ENCODE assay signal across 11 mouse cellular contexts in genomic region chr11:117611860-117612259, GRCm38 (mm10). TPM values are rescaled to one million over a fixed set of nuclear protein-coding genes. Genes with fewer than 3 reads are reported as not detected.
A peak's percentile ranks its signal among the peaks of the same experiment; 100 is the strongest.
DNase-seq lines count a peak whose midpoint lies in the region; ATAC-seq and TF ChIP-seq lines count a peak whose summit lies in the region.
"Had no signal": no experiment of that assay in that cellular context is flagged by ENCODE, and none has a peak within 500 bp of the region (broad histone marks: within the 10 kb centered on the region; RNA-seq: fewer than 3 reads in every experiment).

No protein-coding gene starts in this region.

- H3K4me3 ChIP-seq in heart, embryonic 14.5 days (ENCODE audit: control insufficient read depth in 1 of 2, insufficient read depth in 1 of 2, low read depth in 1 of 2, low read length in 2 of 2) = no peak overlapping the region
- H3K4me3 ChIP-seq in lung, embryonic 16.5 days (ENCODE audit: low read length) = no peak overlapping the region
- H3K4me3 ChIP-seq in embryonic facial prominence, embryonic 15.5 days (replicated peaks) = peak overlapping the region; percentile 31; the same call in 1 of the 2 replicates
- H3K4me3 ChIP-seq in stomach, postnatal 0 days (ENCODE audit: low read depth, low read length) = no peak overlapping the region
- no peak overlapping the region for H3K4me3 ChIP-seq in thymus, adult 2 months (ENCODE audit: control insufficient read depth, insufficient read depth, low read length)

- WGBS in heart, embryonic 14.5 days = 32% methylated on average over 5 of the region's 5 CpGs
- 26% methylated on average over 5 of the region's 5 CpGs for WGBS in lung, embryonic 16.5 days
- 50% methylated on average over 5 of the region's 5 CpGs for WGBS in embryonic facial prominence, embryonic 15.5 days
- WGBS in stomach, postnatal 0 days = 35% methylated on average over 5 of the region's 5 CpGs
- WGBS in thymus, adult 2 months = 44% methylated on average over 5 of the region's 5 CpGs

- TF ChIP-seq POLR2A in thymus, adult 2 months (IDR thresholded peaks at IDR 0.05; ENCODE audit: control insufficient read depth, extremely low read depth, insufficient read depth, low read length, poor library complexity) = no peak

- ATAC-seq in heart, embryonic 14.5 days (ENCODE audit: insufficient number of reproducible peaks, insufficient read depth, low FRiP score, low read depth) = no peak
- ATAC-seq in lung, embryonic 16.5 days (ENCODE audit: low read depth) = no peak
- no peak for ATAC-seq in embryonic facial prominence, embryonic 15.5 days (ENCODE audit: insufficient number of reproducible peaks, low FRiP score, low TSS enrichment, low read depth)
- no peak for ATAC-seq in stomach, postnatal 0 days (ENCODE audit: low FRiP score, low TSS enrichment)

- TF ChIP-seq CTCF in stomach, postnatal 0 days (IDR thresholded peaks at IDR 0.05; ENCODE audit: low read depth) = peak; percentile 50
- no peak for TF ChIP-seq CTCF in thymus, adult 2 months (IDR thresholded peaks at IDR 0.05; ENCODE audit: borderline replicate concordance, control insufficient read depth, extremely low read depth, insufficient read depth, low read length, poor library complexity)

- DNase-seq in heart, postnatal 4 days = no peak
- DNase-seq in lung, postnatal 4 days = no peak
- DNase-seq in stomach, postnatal 0 days (ENCODE audit: low spot score) = no peak
- DNase-seq in thymus, adult 2 months = no peak
- DNase-seq: cerebellum, adult 2 months; liver, postnatal 0 days had no signal

- no peak overlapping the region for H3K27ac ChIP-seq in heart, embryonic 14.5 days (replicated peaks in 1 of 2; ENCODE audit: control insufficient read depth in 1 of 2, insufficient read depth in 1 of 2, low read depth in 2 of 2, low read length in 2 of 2)
- H3K27ac ChIP-seq in lung, embryonic 16.5 days (ENCODE audit: low read length) = no peak overlapping the region
- H3K27ac ChIP-seq in embryonic facial prominence, embryonic 15.5 days (replicated peaks) = no peak overlapping the region
- H3K27ac ChIP-seq in stomach, postnatal 0 days (replicated peaks) = no peak overlapping the region
- H3K27ac ChIP-seq in thymus, adult 2 months (ENCODE audit: control insufficient read depth, insufficient read depth, low read length) = no peak overlapping the region
- H3K27ac ChIP-seq: hindbrain, embryonic 14.5 days had no signal

- H3K4me2 ChIP-seq in heart, embryonic 14.5 days (ENCODE audit: low read length) = peak overlapping the region; percentile 66; the same call in 1 of the 2 replicates
- H3K4me2 ChIP-seq in lung, embryonic 16.5 days (ENCODE audit: low read depth, low read length) = peak overlapping the region; percentile 52; the same call in 1 of the 2 replicates
- peak overlapping the region; percentile 42; the same call in 1 of the 2 replicates for H3K4me2 ChIP-seq in embryonic facial prominence, embryonic 15.5 days (replicated peaks)
- H3K4me2 ChIP-seq in stomach, postnatal 0 days (replicated peaks; ENCODE audit: low read depth) = peak overlapping the region; percentile 46

- no peak overlapping the region for H3K9ac ChIP-seq in heart, embryonic 14.5 days (ENCODE audit: low read length)
- no peak overlapping the region for H3K9ac ChIP-seq in lung, embryonic 16.5 days (ENCODE audit: low read length)
- no peak overlapping the region for H3K9ac ChIP-seq in embryonic facial prominence, embryonic 15.5 days
- no peak overlapping the region for H3K9ac ChIP-seq in stomach, postnatal 0 days (ENCODE audit: low read length)
- H3K9ac ChIP-seq: hindbrain, embryonic 14.5 days; liver, postnatal 0 days had no signal

- no peak for TF ChIP-seq EP300 in stomach, postnatal 0 days (optimal IDR thresholded peaks at IDR 0.05)

- H3K36me3 ChIP-seq in heart, embryonic 14.5 days (ENCODE audit: control insufficient read depth, insufficient read depth, low read length) = no peaks in the 10 kb centered on the region
- H3K36me3 ChIP-seq in lung, embryonic 16.5 days (ENCODE audit: control insufficient read depth, insufficient read depth, low read length) = no peaks in the 10 kb centered on the region
- H3K36me3 ChIP-seq in embryonic facial prominence, embryonic 15.5 days = no peaks in the 10 kb centered on the region
- H3K36me3 ChIP-seq in stomach, postnatal 0 days (ENCODE audit: control insufficient read depth, insufficient read depth, low read length) = no peaks in the 10 kb centered on the region
- H3K36me3 ChIP-seq in thymus, adult 2 months (ENCODE audit: control insufficient read depth, insufficient read depth, low read length) = no peaks in the 10 kb centered on the region

- peaks cover 0 to 2% of the 10 kb centered on the region in 2 experiments; a peak in 1 of 4 replicates for H3K4me1 ChIP-seq in heart, embryonic 14.5 days (ENCODE audit: control insufficient read depth in 2 of 2, insufficient read depth in 2 of 2, low read length in 2 of 2)
- peaks cover 3% of the 10 kb centered on the region; the same call in 1 of the 2 replicates for H3K4me1 ChIP-seq in lung, embryonic 16.5 days (replicated peaks; ENCODE audit: control insufficient read depth, insufficient read depth, low read length)
- peaks cover 43% of the 10 kb centered on the region for H3K4me1 ChIP-seq in embryonic facial prominence, embryonic 15.5 days
- no peaks in the 10 kb centered on the region for H3K4me1 ChIP-seq in stomach, postnatal 0 days (replicated peaks; ENCODE audit: control insufficient read depth, insufficient read depth)
- H3K4me1 ChIP-seq in thymus, adult 2 months (replicated peaks; ENCODE audit: control insufficient read depth, insufficient read depth, low read length) = peaks cover 18% of the 10 kb centered on the region

- H3K9me3 ChIP-seq in heart, embryonic 14.5 days (ENCODE audit: control insufficient read depth, low read length) = no peaks in the 10 kb centered on the region
- no peaks in the 10 kb centered on the region for H3K9me3 ChIP-seq in lung, embryonic 16.5 days (ENCODE audit: control insufficient read depth, low read length)
- H3K9me3 ChIP-seq in embryonic facial prominence, embryonic 15.5 days (replicated peaks) = no peaks in the 10 kb centered on the region
- H3K9me3 ChIP-seq in stomach, postnatal 0 days (ENCODE audit: control insufficient read depth, low read length) = no peaks in the 10 kb centered on the region
- H3K9me3 ChIP-seq: megakaryocyte, embryonic 14.5 days had no signal

- peaks cover 44% of the 10 kb centered on the region for H3K27me3 ChIP-seq in heart, embryonic 14.5 days (ENCODE audit: control insufficient read depth, insufficient read depth, low read length)
- peaks cover 24% of the 10 kb centered on the region for H3K27me3 ChIP-seq in lung, embryonic 16.5 days (ENCODE audit: control insufficient read depth, insufficient read depth, low read depth, low read length)
- peaks cover 20% of the 10 kb centered on the region for H3K27me3 ChIP-seq in embryonic facial prominence, embryonic 15.5 days
- peaks cover 4% of the 10 kb centered on the region; the same call in 1 of the 2 replicates for H3K27me3 ChIP-seq in stomach, postnatal 0 days (ENCODE audit: control insufficient read depth, insufficient read depth, low read length)
- H3K27me3 ChIP-seq in thymus, adult 2 months (ENCODE audit: control insufficient read depth, insufficient read depth, low read length) = peaks cover 3% of the 10 kb centered on the region; the same call in 1 of the 2 replicates

RNA-seq across cellular contexts. Expression of gene Tnrc6c, which starts 42.2 kb away (rescaled TPM):
- polyA plus RNA-seq in heart, embryonic 14.5 days (2014; fragmentation: Nextera tagmentation; extraction: Ambion mirVana) = 8.7 and 8.9 TPM in 2 replicates
- total RNA-seq in heart, postnatal 4 days (2021) = 10 to 100 TPM; 25.4 to 27.4 TPM
- polyA plus RNA-seq in lung, embryonic 16.5 days (2015; fragmentation: Nextera tagmentation; extraction: Ambion mirVana) = 8.6 and 9.3 TPM in 2 replicates
- polyA plus RNA-seq in embryonic facial prominence, embryonic 15.5 days (2015; fragmentation: Nextera tagmentation; extraction: Ambion mirVana) = 17.1 and 17.3 TPM in 2 replicates
- 6.0 and 6.1 TPM in 2 replicates for polyA plus RNA-seq in stomach, postnatal 0 days (2015; fragmentation: Nextera tagmentation; extraction: Ambion mirVana)
- polyA plus RNA-seq in thymus, adult 2 months (2012; rRNA removed) = 75.0 and 89.7 TPM in 2 replicates
